ENCODE assay signal across 24 mouse cellular contexts in the genomic region with DNA sequence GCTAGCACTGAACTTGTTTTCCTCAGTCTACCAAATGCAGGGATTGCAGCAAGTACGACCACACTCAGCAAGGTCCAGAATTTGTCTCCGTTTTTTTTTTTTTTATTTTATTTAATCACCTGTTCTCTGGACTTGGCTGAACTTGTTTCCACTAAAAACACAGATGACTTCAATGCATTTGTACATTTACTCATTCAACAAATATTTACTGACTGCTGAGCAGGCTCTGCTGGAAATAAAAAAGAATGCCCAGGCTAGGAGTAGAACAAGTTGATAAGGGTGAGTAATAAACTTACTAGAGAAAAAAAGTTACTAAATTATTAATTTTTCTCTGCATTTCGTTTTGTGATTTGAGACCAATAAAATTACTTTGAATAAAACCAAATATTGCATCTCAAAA.
DNase-seq lines count a peak whose midpoint lies in the region; ATAC-seq and TF ChIP-seq lines count a peak whose summit lies in the region.
"Had no signal": no experiment of that assay in that cellular context is flagged by ENCODE, and none has a peak within 500 bp of the region (broad histone marks: within the 10 kb centered on the region; RNA-seq: fewer than 3 reads in every experiment).

No protein-coding gene starts in this region.

- ATAC-seq in liver, postnatal 0 days: peak; percentile 78
- ATAC-seq in liver, embryonic 11.5 days (replicated peaks; ENCODE audit: low FRiP score): no peak
- peak; percentile 59; the same call in 1 of the 2 replicates for ATAC-seq in stomach, embryonic 16.5 days (ENCODE audit: insufficient read depth, low FRiP score)
- ATAC-seq in intestine, embryonic 15.5 days: no peak
- ATAC-seq: activated CD4-positive, CD25-positive, alpha-beta regulatory T cell, adult 4 months; CD4-positive, CD25-positive, alpha-beta regulatory T cell, adult 4 months; forebrain, embryonic 15.5 days; hindbrain, embryonic 16.5 days had no signal

- peaks cover 8% of the 10 kb centered on the region; the same call in 1 of the 2 replicates for H3K4me1 ChIP-seq in liver, postnatal 0 days (ENCODE audit: insufficient read depth)
- no peaks in the 10 kb centered on the region for H3K4me1 ChIP-seq in liver, embryonic 11.5 days (replicated peaks; ENCODE audit: control insufficient read depth, insufficient read depth, low read length)
- H3K4me1 ChIP-seq in embryonic fibroblast, embryonic 13.5 days (ENCODE audit: control insufficient read depth, insufficient read depth, low read length): peaks cover 12% of the 10 kb centered on the region
- no peaks in the 10 kb centered on the region for H3K4me1 ChIP-seq in stomach, embryonic 16.5 days (ENCODE audit: control insufficient read depth, insufficient read depth, low read length)
- no peaks in the 10 kb centered on the region for H3K4me1 ChIP-seq in intestine, embryonic 15.5 days (replicated peaks)
- H3K4me1 ChIP-seq: forebrain, embryonic 15.5 days; hindbrain, embryonic 10.5 days; hindbrain, embryonic 13.5 days had no signal

- WGBS in liver, postnatal 0 days (ENCODE audit: insufficient replicate concordance): 56% methylated on average over 3 of the region's 3 CpGs
- WGBS in liver, embryonic 11.5 days: 66% methylated on average over 3 of the region's 3 CpGs
- 62% methylated on average over 3 of the region's 3 CpGs for WGBS in stomach, embryonic 16.5 days
- 60% methylated on average over 3 of the region's 3 CpGs for WGBS in intestine, embryonic 15.5 days

- H3K9me3 ChIP-seq in liver, postnatal 0 days (ENCODE audit: low read length): no peaks in the 10 kb centered on the region
- H3K9me3 ChIP-seq in liver, embryonic 11.5 days (ENCODE audit: control insufficient read depth, low read length): no peaks in the 10 kb centered on the region
- no peaks in the 10 kb centered on the region for H3K9me3 ChIP-seq in stomach, embryonic 16.5 days (replicated peaks; ENCODE audit: control insufficient read depth, low read length)
- H3K9me3 ChIP-seq in intestine, embryonic 15.5 days: no peaks in the 10 kb centered on the region
- H3K9me3 ChIP-seq: forebrain, embryonic 15.5 days; heart, embryonic 12.5 days; heart, embryonic 15.5 days; hindbrain, embryonic 13.5 days had no signal

- H3K27me3 ChIP-seq in liver, postnatal 0 days (ENCODE audit: insufficient read depth, low read length): no peaks in the 10 kb centered on the region
- no peaks in the 10 kb centered on the region for H3K27me3 ChIP-seq in liver, embryonic 11.5 days (replicated peaks; ENCODE audit: control insufficient read depth, insufficient read depth, low read length)
- no peaks in the 10 kb centered on the region for H3K27me3 ChIP-seq in stomach, embryonic 16.5 days (ENCODE audit: control insufficient read depth, insufficient read depth, low read length)
- H3K27me3 ChIP-seq in intestine, embryonic 15.5 days (replicated peaks): no peaks in the 10 kb centered on the region
- H3K27me3 ChIP-seq: forebrain, embryonic 15.5 days; heart, embryonic 12.5 days; heart, embryonic 15.5 days; hindbrain, embryonic 13.5 days had no signal

- peak overlapping the region; percentile 49 for H3K27ac ChIP-seq in liver, postnatal 0 days (ENCODE audit: low read depth)
- no peak overlapping the region for H3K27ac ChIP-seq in liver, embryonic 11.5 days (ENCODE audit: low read depth, low read length)
- H3K27ac ChIP-seq in embryonic fibroblast, embryonic 13.5 days (ENCODE audit: insufficient read depth, low read length): peak overlapping the region; percentile 49; the same call in 1 of the 2 replicates
- H3K27ac ChIP-seq in stomach, embryonic 16.5 days (ENCODE audit: low read length): peak overlapping the region; percentile 79
- H3K27ac ChIP-seq in intestine, embryonic 15.5 days: no peak overlapping the region
- H3K27ac ChIP-seq: forebrain, embryonic 15.5 days; heart, embryonic 15.5 days; hindbrain, embryonic 10.5 days; hindbrain, embryonic 13.5 days had no signal

- H3K4me3 ChIP-seq in liver, postnatal 0 days (ENCODE audit: low read depth, low read length): no peak overlapping the region
- no peak overlapping the region for H3K4me3 ChIP-seq in liver, embryonic 11.5 days (ENCODE audit: low read depth, low read length)
- H3K4me3 ChIP-seq in embryonic fibroblast, embryonic 13.5 days (ENCODE audit: insufficient read depth, low read length): no peak overlapping the region
- no peak overlapping the region for H3K4me3 ChIP-seq in stomach, embryonic 16.5 days (replicated peaks; ENCODE audit: low read length)
- H3K4me3 ChIP-seq in intestine, embryonic 15.5 days (replicated peaks): no peak overlapping the region
- H3K4me3 ChIP-seq: forebrain, embryonic 15.5 days; heart, embryonic 12.5 days; heart, embryonic 15.5 days; hindbrain, embryonic 10.5 days; hindbrain, embryonic 13.5 days had no signal

- no peak overlapping the region for H3K4me2 ChIP-seq in liver, postnatal 0 days (ENCODE audit: low read depth, low read length)
- no peak overlapping the region for H3K4me2 ChIP-seq in liver, embryonic 11.5 days
- no peak overlapping the region for H3K4me2 ChIP-seq in stomach, embryonic 16.5 days (ENCODE audit: low read depth, low read length)
- H3K4me2 ChIP-seq in intestine, embryonic 15.5 days (replicated peaks): no peak overlapping the region
- H3K4me2 ChIP-seq: forebrain, embryonic 15.5 days; heart, embryonic 12.5 days; heart, embryonic 15.5 days; hindbrain, embryonic 13.5 days had no signal

- H3K9ac ChIP-seq in liver, postnatal 0 days (replicated peaks): no peak overlapping the region
- no peak overlapping the region for H3K9ac ChIP-seq in liver, embryonic 11.5 days (ENCODE audit: low read depth, low read length)
- no peak overlapping the region for H3K9ac ChIP-seq in stomach, embryonic 16.5 days (ENCODE audit: low read length)
- no peak overlapping the region for H3K9ac ChIP-seq in intestine, embryonic 15.5 days
- H3K9ac ChIP-seq: forebrain, embryonic 15.5 days; heart, embryonic 12.5 days; heart, embryonic 15.5 days; hindbrain, embryonic 13.5 days had no signal

- no peaks in the 10 kb centered on the region for H3K36me3 ChIP-seq in liver, postnatal 0 days (replicated peaks; ENCODE audit: insufficient read depth, low read length)
- no peaks in the 10 kb centered on the region for H3K36me3 ChIP-seq in liver, embryonic 11.5 days (ENCODE audit: control insufficient read depth, insufficient read depth, low read length)
- H3K36me3 ChIP-seq in stomach, embryonic 16.5 days (ENCODE audit: control insufficient read depth, insufficient read depth, low read length): no peaks in the 10 kb centered on the region
- H3K36me3 ChIP-seq in intestine, embryonic 15.5 days: no peaks in the 10 kb centered on the region
- H3K36me3 ChIP-seq: forebrain, embryonic 15.5 days; heart, embryonic 12.5 days; heart, embryonic 15.5 days; hindbrain, embryonic 10.5 days; hindbrain, embryonic 13.5 days had no signal

- DNase-seq in liver, postnatal 0 days: no peak
- no peak for DNase-seq in liver, embryonic 11.5 days (ENCODE audit: low spot score)
- DNase-seq in NIH3T3 (ENCODE audit: low read depth): peak; percentile 34
- DNase-seq in adrenal gland, adult 18-20 months (ENCODE audit: low spot score in 2 of 2): no peak
- DNase-seq: adrenal gland, postnatal 10 days; adrenal gland, postnatal 36 days; cerebellum, adult 18-20 months; cerebellum, adult 9-10 months; cerebellum, postnatal 14 days; gastrocnemius, postnatal 10 days; gastrocnemius, postnatal 36 days; heart, postnatal 10 days; heart, postnatal 36 days had no signal

- TF ChIP-seq CTCF in liver, postnatal 0 days (IDR thresholded peaks at IDR 0.05; ENCODE audit: low read depth): no peak
- no peak for TF ChIP-seq CTCF in embryonic fibroblast, embryonic 13.5 days (IDR thresholded peaks at IDR 0.05; ENCODE audit: borderline replicate concordance, insufficient read depth, low read length)

- TF ChIP-seq EP300 in liver, postnatal 0 days (IDR thresholded peaks at IDR 0.05; ENCODE audit: low read depth): peak; percentile 17; the same call in 1 of the 2 replicates

- TF ChIP-seq POLR2A in embryonic fibroblast, embryonic 13.5 days (IDR thresholded peaks at IDR 0.05; ENCODE audit: low read depth, low read length): no peak

Comparison
In these comparisons a context has a peak if more than half of its experiments do, and no peak if none do; other contexts are left out.
1. ATAC-seq: peak in liver, postnatal 0 days (single experiment) and stomach, embryonic 16.5 days (single experiment); none in liver, embryonic 11.5 days (single experiment) and intestine, embryonic 15.5 days (single experiment).
2. H3K27ac ChIP-seq: peak in liver, postnatal 0 days (single experiment), embryonic fibroblast, embryonic 13.5 days (single experiment) and stomach, embryonic 16.5 days (single experiment); none in liver, embryonic 11.5 days (single experiment) and intestine, embryonic 15.5 days (single experiment).